14 mouse cellular contexts compared by ENCODE assay signal in the genomic region with DNA sequence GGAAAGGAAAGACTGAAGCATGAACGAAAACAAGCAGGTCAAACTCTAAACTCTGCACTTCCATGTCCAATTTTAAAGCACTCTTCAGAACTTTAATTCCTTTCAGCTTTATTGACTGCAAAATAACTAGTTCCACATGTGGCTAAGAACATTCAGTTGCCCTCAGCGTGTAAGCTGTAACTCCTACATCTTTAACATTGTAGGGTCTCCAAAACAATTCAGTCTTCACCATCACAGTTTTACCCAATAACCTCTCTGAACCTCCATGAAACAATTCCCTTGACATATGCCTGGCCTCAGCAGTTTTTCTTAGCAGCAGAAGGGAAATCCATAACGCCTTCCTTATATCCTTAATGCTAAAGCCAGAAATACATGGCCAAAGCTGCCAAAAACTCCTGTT.
"Had no signal": no experiment of that assay in that cellular context is flagged by ENCODE, and none has a peak within 500 bp of the region (broad histone marks: within the 10 kb centered on the region; RNA-seq: fewer than 3 reads in every experiment).

No protein-coding gene starts in this region.

- ATAC-seq: liver, embryonic 12.5 days; midbrain, embryonic 15.5 days had no signal

- DNase-seq: kidney, adult 8-10 months; kidney, postnatal 10 days; kidney, postnatal 4 days; left cerebral cortex, postnatal 4 days; lung, embryonic 14.5 days; lung, postnatal 10 days; lung, postnatal 4 days; thymus, postnatal 4 days had no signal

- H3K4me1 ChIP-seq: liver, embryonic 12.5 days; midbrain, embryonic 15.5 days; neural tube, embryonic 12.5 days had no signal

- H3K4me2 ChIP-seq: liver, embryonic 12.5 days; lung, embryonic 14.5 days; midbrain, embryonic 11.5 days; midbrain, embryonic 15.5 days; neural tube, embryonic 12.5 days had no signal

- H3K27me3 ChIP-seq: liver, embryonic 12.5 days; midbrain, embryonic 15.5 days; neural tube, embryonic 12.5 days had no signal

- H3K36me3 ChIP-seq: liver, embryonic 12.5 days; midbrain, embryonic 15.5 days; neural tube, embryonic 12.5 days had no signal

- H3K9me3 ChIP-seq: liver, embryonic 12.5 days; midbrain, embryonic 15.5 days; neural tube, embryonic 12.5 days had no signal

- H3K9ac ChIP-seq: liver, embryonic 12.5 days; lung, embryonic 14.5 days; midbrain, embryonic 15.5 days; neural tube, embryonic 12.5 days had no signal

- H3K27ac ChIP-seq: layer of hippocampus, adult 2 months; liver, embryonic 12.5 days; midbrain, embryonic 15.5 days; neural tube, embryonic 12.5 days; stomach, postnatal 0 days had no signal

- H3K4me3 ChIP-seq: layer of hippocampus, adult 2 months; liver, embryonic 12.5 days; midbrain, embryonic 15.5 days; neural tube, embryonic 12.5 days had no signal
